Mouse (Mus musculus) thymus, postnatal 4 days (tissue): ENCODE measurements around the gene Gp1bb.

Experiments
- DNase-seq: peaks from one replicate; pipeline ENCODE4 v3.0.0; 2021

The Gp1bb gene

DNA sequence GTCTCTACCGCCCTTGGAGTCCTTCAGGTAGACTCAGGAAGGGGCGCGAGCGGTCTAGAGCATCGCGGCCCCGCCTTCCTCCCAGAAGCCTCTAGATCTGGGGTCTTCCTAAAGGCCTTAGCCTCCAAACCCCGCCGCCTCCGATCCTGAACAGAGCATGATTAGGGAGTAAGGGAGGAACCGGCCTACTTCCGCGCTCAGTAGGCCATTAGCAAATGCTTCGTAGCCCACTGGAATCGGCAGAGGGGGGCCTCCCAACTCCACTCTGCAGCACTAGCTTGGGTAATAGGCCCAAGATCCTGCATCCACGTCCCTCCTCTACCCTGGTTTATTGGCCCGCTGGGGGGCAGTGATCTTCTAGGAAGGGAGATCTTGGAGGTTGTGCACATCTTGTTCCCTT, at the start of gene Gp1bb:
Gene Gp1bb, minus strand, starts transcription at position 385 of the 400 bp plus-strand sequence.
- peak; percentile 21 for DNase-seq

DNA sequence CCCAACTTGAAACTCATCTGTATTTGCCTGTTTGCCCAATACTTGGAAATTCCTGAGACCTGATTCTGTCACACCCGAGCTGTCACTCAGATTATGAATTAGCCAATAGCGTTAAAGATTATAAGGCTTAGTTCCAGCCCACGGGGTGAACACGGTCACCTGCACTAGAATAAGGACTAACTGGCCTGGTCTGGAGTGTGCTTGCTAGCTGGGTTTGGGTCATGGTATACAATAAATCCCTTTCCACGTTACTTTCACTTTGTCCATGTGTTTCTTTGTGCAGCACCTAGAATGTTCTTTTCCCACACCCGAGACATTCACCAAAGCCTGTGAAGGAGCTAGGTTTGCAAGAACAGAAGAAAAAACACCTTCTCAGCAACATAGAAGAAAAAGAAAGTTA, 47.7 kb upstream of the Gp1bb start:
- DNase-seq: no peak

DNA sequence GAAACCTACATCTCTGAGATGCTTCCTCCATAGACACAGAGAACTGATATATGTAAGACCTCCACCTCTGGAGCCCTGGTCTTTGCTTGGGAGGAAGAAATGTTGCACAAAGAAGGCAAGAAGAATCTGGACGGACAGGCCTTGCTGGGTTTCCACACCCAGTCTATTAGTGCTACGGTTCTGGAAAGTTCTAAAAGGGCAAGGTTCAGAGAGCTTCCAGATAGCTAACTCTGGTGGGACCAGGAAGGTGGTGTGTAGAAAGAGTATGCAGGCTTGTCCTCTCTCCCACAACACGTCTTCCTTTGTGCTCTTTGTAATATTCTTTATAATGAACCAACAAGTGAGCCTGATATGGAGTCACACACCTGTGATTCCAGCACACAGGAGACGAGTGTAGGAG, 36.4 kb upstream of the Gp1bb start:
- DNase-seq: no peak

- no peak for DNase-seq
Observed at GRCm38 (mm10) chr16:18655372-18656098, 33.3 kb upstream of the Gp1bb start.

DNA sequence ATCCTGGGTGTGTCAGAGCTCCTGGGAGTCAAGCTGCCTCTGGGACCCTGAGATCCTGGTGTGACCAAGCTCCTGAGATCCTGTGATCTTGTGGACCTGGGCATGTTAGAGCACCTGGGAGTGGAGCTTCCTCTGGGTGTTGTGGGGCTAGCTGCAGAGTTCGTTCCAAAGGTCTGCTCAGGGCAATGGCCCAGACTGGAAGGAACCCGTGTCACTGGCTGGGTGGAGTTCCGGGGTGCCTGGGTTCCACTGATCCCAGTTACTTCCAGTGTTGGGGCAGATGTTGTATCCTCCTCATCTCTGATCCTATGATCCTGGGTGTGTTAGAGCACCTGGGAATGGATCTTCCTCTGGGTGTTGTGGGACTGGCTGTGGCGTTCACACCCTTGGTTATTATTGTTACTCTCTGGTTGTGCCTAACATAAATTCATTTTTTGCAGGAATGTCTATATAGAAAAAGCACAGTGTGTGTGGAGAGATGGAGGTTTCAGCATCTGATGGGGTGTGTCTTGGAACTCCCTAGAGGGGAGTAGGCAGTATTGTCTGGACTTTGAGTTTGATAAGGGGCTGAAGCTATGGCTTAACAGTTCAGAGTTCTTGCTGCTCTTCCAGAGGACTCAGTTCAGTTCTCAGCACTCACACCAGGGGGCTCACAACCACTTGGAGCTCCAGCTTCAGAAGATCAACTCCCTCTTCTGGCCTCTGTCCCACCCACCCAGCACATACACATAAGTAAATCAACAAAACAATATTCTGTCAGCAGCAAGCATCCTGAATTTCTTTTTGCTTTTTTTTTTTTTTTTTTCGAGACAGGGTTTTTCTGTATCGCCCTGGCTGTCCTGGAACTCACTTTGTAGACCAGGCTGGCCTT, 31.3 kb upstream of the Gp1bb start:
- DNase-seq: peak; percentile 56

DNA sequence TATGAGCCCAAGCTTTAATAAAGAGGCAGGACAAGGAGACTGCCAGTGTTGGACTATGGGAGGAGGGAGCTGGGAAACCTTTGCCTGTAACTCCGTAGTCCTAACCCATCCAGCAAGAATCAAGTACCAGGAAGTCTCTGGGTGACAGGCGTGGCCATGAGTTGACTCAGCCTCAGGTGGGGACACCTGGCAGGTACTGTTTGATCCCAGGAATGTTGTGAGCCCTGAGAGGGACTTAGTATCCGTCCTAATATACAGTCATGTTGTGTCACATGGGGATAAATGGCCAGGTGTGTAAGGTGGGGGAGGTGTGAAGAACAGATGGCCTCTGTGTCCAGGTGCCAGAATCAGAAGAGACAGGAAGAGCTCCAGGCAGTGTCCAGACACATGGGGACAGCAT, 26.9 kb upstream of the Gp1bb start:
- DNase-seq: no peak

DNA sequence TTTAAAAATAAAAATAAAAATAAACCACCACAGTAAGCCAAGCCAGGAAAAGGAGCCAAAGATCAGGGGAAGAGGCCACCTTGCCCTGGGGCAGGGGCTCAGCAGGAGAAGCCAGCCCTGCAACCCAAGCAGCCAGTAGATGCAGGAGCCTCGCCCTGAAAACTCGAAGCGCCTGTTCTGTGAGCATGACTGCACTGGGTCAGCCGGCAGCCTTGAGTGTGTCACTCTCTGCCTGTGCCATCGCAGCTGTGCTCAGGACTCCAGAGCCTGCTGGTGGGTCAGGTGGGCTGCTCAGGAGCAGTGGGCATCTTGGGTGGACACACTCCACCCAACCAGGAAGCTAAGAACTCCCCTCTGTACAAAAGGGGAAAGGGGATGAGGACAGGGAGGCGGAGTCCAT, 23.1 kb upstream of the Gp1bb start:
- no peak for DNase-seq

DNA sequence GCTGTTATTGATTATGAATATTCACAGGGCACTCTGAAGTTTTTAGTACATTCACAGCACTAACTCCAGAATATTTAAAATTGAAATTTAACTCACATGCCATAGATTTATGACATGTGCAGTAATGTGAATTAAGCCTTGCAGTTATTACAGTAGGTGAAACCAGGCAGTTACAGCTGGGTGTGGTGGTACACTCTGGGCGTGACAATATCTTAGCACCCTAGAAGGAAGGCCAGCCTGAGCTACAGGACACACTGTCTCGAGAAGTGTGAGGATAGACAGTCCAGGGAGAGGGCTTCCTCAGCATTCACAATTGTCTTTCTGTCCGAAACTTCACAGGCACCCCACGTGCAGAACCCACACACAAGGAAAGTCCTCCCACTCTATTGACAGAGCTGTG, 22.3 kb upstream of the Gp1bb start:
- no peak for DNase-seq

DNA sequence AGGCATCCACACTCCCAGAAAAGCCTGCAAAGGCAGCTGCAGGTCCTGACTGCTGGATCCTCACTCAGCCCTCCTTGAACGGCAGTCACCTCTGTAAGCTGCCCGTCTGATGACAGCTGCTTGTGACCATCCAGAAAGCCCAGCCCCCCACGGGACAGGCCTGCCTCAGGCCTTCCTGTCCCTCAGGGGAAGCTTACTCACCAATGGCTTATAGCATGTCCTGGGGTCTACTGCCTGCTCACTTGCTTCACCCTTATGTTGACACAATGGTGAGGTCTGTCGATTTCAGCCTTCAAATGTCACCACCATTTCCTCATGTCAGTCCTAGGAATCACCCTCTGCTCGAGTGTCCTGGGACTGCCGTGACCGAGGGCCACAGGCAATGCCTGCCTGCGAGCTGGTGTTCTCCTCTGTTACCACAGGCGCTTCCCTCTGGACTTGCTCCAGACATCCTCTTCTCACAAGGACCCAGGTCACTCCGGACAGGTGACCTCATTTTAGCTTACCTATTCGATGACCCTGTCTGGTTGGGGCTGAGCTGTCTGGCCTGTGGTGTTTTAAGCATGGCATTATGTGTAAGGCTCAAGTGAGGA, 21.3 kb upstream of the Gp1bb start:
- no peak for DNase-seq

DNA sequence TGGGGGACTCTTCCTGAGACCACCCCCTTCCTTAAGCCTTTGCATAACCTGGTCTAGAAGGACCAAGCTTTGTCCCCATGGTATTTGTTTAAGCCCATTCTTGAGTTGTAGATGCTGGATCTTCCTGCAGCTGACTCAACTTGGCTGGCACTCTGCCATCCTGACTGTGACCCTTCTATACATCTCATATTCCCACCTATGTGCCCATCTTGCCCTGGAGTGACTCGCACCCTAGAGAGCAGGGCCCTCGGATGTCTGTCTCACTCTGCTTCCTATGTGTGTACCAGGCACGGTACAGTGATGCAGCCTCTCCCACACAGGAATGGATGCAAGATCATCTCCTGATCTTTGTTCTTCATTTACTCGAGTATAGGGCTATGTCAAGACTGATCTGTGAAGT, 20.7 kb upstream of the Gp1bb start:
- no peak for DNase-seq

DNA sequence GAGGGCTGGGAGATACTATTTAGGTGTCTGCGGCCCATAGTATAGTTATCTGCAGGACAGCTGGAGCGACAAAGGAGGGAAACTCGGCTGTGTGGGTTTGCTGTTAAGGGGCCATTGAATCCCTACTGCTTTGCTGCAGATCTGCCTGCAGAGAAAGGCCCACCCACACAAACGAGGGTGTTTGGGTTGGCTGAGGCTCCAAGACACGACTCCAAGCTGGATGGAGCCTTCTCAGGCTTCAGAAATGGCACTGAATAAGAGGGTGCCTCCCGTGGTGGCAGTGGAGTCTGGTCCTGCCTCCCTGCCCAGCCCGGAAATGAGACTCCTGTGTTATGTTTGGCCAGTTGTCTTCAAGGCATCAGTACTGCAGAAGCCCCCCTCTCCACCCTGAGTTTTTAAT, 20.1 kb upstream of the Gp1bb start:
- DNase-seq: no peak

GRCm38 (mm10) chr16:18639382-18639929, 17.3 kb upstream of the Gp1bb start:
- no peak for DNase-seq

GRCm38 (mm10) chr16:18638396-18638795, 16.2 kb upstream of the Gp1bb start:
- no peak for DNase-seq

GRCm38 (mm10) chr16:18636804-18637203, 14.6 kb upstream of the Gp1bb start:
- no peak for DNase-seq

DNA sequence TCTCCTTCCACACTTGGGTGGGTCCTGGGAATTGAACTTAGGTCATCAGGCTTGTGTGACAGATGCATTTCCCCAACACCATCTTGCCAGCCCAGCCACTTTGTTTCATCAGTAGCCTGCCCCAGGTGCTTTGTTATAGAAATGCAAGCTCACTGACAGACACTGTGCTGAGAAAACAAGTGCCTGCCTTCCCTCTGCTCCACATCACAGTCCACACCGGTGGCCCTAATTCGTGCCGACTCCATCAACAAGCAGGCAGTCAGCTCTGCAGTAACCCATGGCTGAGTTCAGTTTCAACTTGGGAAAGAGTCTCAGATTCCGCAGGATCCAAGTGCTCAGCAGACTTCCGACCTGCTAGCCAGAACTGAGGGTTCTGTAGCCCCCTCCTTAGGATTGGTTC, 14.2 kb upstream of the Gp1bb start:
- no peak for DNase-seq

GRCm38 (mm10) chr16:18633333-18633732, 11.1 kb upstream of the Gp1bb start:
- DNase-seq: peak; percentile 3

- no peak for DNase-seq
Observed at GRCm38 (mm10) chr16:18632816-18633215, 10.6 kb upstream of the Gp1bb start.

DNA sequence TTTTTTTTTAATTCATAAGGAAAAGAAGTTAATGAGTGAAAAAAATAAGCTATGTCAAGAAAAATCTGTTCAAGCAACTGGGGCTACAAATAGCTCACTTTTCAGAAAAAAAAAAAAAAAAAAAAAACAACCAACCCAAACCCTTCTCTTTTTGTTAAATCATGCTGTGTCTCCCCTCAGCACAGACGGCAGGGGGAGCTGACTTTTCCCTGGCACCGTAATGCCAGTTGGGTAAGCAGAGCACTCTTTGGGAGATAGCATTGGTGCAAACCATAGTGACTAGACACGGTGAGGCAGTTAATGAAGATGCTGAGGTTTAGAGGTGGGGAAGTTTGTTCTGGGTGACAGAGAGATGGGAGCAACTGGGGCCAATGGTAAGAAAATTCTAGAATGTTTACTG, 9.9 kb upstream of the Gp1bb start:
- DNase-seq: peak; percentile 38

GRCm38 (mm10) chr16:18631141-18631540, 8.9 kb upstream of the Gp1bb start:
- peak; percentile 2 for DNase-seq

DNA sequence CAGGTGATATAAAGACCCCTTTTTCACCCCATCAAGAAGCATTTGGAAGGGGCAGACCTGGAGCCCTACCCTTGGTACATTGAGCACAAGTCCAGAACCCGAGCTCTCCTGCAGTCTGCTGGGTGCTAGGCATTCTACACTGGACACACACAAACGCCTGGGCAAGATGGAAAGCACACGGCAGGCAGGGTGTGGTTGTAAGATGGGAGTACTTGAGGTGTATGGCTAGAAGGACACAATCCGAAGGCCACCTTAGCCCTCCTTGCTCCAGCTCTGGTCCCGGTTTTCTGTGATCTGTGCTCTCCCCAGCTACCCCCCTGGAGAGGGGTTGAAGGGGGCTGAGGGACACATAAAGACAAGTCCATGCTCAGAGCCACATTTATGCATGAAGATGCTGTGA, 8.1 kb upstream of the Gp1bb start:
- no peak for DNase-seq

- peak; percentile 63 for DNase-seq
Observed at GRCm38 (mm10) chr16:18629390-18630231, 7.4 kb upstream of the Gp1bb start, which contains the start of gene Sept5. Gene Sept5, minus strand, starts transcription at chr16:18629954.

DNA sequence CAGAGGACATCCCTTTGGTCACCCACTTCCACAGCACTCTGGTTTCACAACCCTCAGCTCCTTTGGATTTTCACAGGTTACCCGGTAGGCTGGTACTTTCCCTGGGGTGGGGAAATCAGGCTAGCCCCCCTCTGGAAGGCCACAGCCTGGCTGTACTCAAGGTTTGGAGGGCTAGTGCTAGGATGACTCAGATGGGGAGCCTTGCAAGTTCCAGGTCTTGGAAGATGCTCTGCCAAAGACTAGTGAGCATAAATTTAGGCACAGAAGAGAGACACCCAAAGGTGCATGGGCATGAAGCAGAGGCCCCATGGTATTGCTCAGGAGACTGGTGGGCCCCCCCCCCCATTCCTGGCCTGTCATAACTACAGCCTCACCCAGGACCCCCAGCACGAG, 6.7 kb upstream of the Gp1bb start:
- no peak for DNase-seq
